Mouse (Mus musculus): ENCODE measurements at regions not wholly inside any gene's neighbourhood (a gene's known extent, or its start where the extent isn't known, plus 50 kb on each side); places are given as distances from the start of the nearest gene placed in this dataset.

GRCm38 (mm10) chr13:97652279-97652678 is 108.2 kb downstream of the Gm10260 start:
- DNase-seq (ENCODE audit: low spot score in 2 of 2): peak in 1 of 2 experiments; percentile 54

GRCm38 (mm10) chr13:97651761-97652160 is 108.7 kb downstream of the Gm10260 start:
- no peak for DNase-seq (ENCODE audit: low spot score in 2 of 2)

- no peak for DNase-seq (ENCODE audit: low spot score in 2 of 2)
Observed at GRCm38 (mm10) chr13:97651176-97651575, 109.3 kb downstream of the Gm10260 start.

- DNase-seq (ENCODE audit: low spot score in 2 of 2): no peak
Observed at GRCm38 (mm10) chr13:97650191-97650590, 110.2 kb downstream of the Gm10260 start.

- DNase-seq (ENCODE audit: low spot score in 2 of 2): no peak
Observed at GRCm38 (mm10) chr13:97647486-97647885, 112.9 kb downstream of the Gm10260 start.

GRCm38 (mm10) chr13:97646021-97646385 is 114.4 kb downstream of the Gm10260 start:
- DNase-seq (ENCODE audit: low spot score in 2 of 2): no peak

- DNase-seq (ENCODE audit: low spot score in 2 of 2): no peak
Observed at GRCm38 (mm10) chr13:97645107-97646020, 115.1 kb downstream of the Gm10260 start.

- no peak for DNase-seq (ENCODE audit: low spot score in 2 of 2)
Observed at GRCm38 (mm10) chr13:97640236-97640635, 120.2 kb downstream of the Gm10260 start.

- no peak for DNase-seq (ENCODE audit: low spot score in 2 of 2)
Observed at GRCm38 (mm10) chr13:97639656-97640055, 120.8 kb downstream of the Gm10260 start.

GRCm38 (mm10) chr13:97638457-97639088 is 121.9 kb downstream of the Gm10260 start:
- no peak for DNase-seq (ENCODE audit: low spot score in 2 of 2)

- DNase-seq (ENCODE audit: low spot score in 2 of 2): no peak
Observed at GRCm38 (mm10) chr13:97637506-97637905, 122.9 kb downstream of the Gm10260 start.

GRCm38 (mm10) chr13:97634041-97634788 is 126.2 kb downstream of the Gm10260 start:
- peak; percentile 65 to 77 for DNase-seq (ENCODE audit: low spot score in 2 of 2)

GRCm38 (mm10) chr13:97633551-97633950 is 126.9 kb downstream of the Gm10260 start:
- DNase-seq (ENCODE audit: low spot score in 2 of 2): no peak

GRCm38 (mm10) chr13:97631872-97632402 is 128.5 kb downstream of the Gm10260 start:
- peak; percentile 44 to 66 for DNase-seq (ENCODE audit: low spot score in 2 of 2)

GRCm38 (mm10) chr13:97630921-97631320 is 129.5 kb downstream of the Gm10260 start:
- DNase-seq (ENCODE audit: low spot score in 2 of 2): no peak

- DNase-seq (ENCODE audit: low spot score in 2 of 2): peak in 1 of 2 experiments; percentile 41
Observed at GRCm38 (mm10) chr13:97628608-97629007, 131.8 kb downstream of the Gm10260 start.

GRCm38 (mm10) chr13:97627247-97627646 is 133.2 kb downstream of the Gm10260 start:
- peak in 1 of 2 experiments; percentile 41 for DNase-seq (ENCODE audit: low spot score in 2 of 2)

GRCm38 (mm10) chr13:97626786-97627185 is 133.6 kb downstream of the Gm10260 start:
- DNase-seq (ENCODE audit: low spot score in 2 of 2): no peak

GRCm38 (mm10) chr13:97626116-97626515 is 134.3 kb downstream of the Gm10260 start:
- no peak for DNase-seq (ENCODE audit: low spot score in 2 of 2)

- no peak for DNase-seq (ENCODE audit: low spot score in 2 of 2)
Observed at GRCm38 (mm10) chr13:97625391-97625790, 135.0 kb downstream of the Gm10260 start.

- no peak for DNase-seq (ENCODE audit: low spot score in 2 of 2)
Observed at GRCm38 (mm10) chr13:97618190-97618586, 142.2 kb downstream of the Gm10260 start.

Measured in right cerebral cortex, postnatal 36 days (tissue).